8 mouse cellular contexts compared by ENCODE assay signal in the genomic region with DNA sequence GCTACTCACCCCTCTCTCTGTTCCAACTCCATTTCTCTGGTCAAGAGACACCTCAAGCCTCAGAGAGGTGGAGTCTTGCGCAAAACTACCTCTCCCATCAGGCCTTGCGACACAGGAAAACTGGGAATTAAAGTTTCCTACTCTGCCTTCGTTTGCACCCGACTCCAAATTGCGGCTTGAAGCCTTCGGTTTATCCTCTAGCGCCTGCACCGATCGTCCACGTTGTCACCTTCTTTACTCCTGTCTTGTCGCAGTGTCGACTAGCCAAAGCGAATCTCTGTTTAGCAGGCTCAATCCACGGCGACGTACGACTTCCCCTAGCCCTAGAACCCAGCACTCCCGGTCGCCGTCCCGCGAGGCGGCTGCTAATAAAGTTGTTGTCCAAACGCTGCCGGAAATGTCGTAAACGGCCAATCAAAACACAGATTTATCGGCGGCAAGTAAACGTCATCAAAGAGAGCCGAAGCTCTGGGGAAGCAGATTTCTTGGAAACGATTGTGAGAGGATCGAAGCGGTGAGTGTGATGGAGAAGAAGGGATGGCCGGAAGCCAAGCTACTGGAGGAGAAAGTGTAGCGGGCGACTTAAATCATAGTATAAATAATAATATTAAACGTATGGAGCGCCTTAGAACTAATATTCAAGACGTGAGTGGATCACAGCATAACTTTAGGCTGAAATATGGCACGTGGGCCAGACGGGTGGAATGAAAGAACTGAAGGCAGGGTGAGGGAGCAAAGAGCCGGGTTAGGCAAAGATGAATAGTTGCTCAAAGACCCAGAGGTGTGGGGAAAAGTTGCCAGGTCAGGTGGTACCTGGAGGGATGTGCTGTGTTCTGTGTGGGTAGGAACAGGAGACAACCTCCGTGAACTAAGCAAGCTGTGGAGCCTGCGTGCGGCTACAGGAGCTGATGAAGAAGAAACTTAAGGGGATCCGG. TPM values are rescaled to one million over a fixed set of nuclear protein-coding genes. Genes with fewer than 3 reads are reported as not detected.
DNase-seq lines count a peak whose midpoint lies in the region; ATAC-seq lines count a peak whose summit lies in the region.

Gene Tfpt (minus strand): TSS at position 387 of the 935 bp plus-strand sequence.
Gene Prpf31 (plus strand): TSS at position 443 of the 935 bp plus-strand sequence.

- H3K4me1 ChIP-seq in hindbrain, embryonic 15.5 days (replicated peaks): peaks cover 31% of the 10 kb centered on the region

- WGBS in hindbrain, embryonic 15.5 days: 1% methylated on average over 47 of the region's 47 CpGs

- H3K9me3 ChIP-seq in hindbrain, embryonic 15.5 days: no peaks in the 10 kb centered on the region

- peak within 1 kb of the TSS; percentile 62 for H3K4me3 ChIP-seq in hindbrain, embryonic 15.5 days

- peak; percentile 90 for ATAC-seq in hindbrain, embryonic 15.5 days (ENCODE audit: low FRiP score, low read depth)

- H3K36me3 ChIP-seq in hindbrain, embryonic 15.5 days: peaks cover 7% of the 10 kb centered on the region; the same call in 1 of the 2 replicates

- peak within 1 kb of the TSS; percentile 88 for H3K27ac ChIP-seq in hindbrain, embryonic 15.5 days (replicated peaks)

- H3K9ac ChIP-seq in hindbrain, embryonic 15.5 days: peak within 1 kb of the TSS; percentile 75

- DNase-seq in R1 (ENCODE audit: low read depth, low spot score): peak; percentile 99
- peak; percentile 93 to 97 for DNase-seq in cerebellum, postnatal 25 days
- DNase-seq in frontal cortex, postnatal 25 days (ENCODE audit: low spot score in 2 of 2): peak; percentile 92 to 94
- peak; percentile 90 for DNase-seq in left cerebral cortex, adult 11 months (ENCODE audit: low spot score)
- DNase-seq in lung, postnatal 4 days: peak; percentile 93 to 94
- DNase-seq in retina, postnatal 7 days (ENCODE audit: low read depth, low spot score): peak; percentile 94
- DNase-seq in urinary bladder, adult 2 months (ENCODE audit: low spot score): peak; percentile 89

- no peaks in the 10 kb centered on the region for H3K27me3 ChIP-seq in hindbrain, embryonic 15.5 days

- H3K4me2 ChIP-seq in hindbrain, embryonic 15.5 days: peak within 1 kb of the TSS; percentile 95

RNA-seq across cellular contexts. Expression of gene Tfpt, which starts in this region (rescaled TPM):
- 32.2 and 40.1 TPM in 2 replicates for polyA plus RNA-seq in hindbrain, embryonic 15.5 days (2015; fragmentation: Nextera tagmentation; extraction: Ambion mirVana)
- 23.2 and 25.4 TPM in 2 replicates for polyA plus RNA-seq in urinary bladder, adult 2 months (2012; rRNA removed)

RNA-seq across cellular contexts. Expression of gene Prpf31, which starts in this region (rescaled TPM):
- polyA plus RNA-seq in hindbrain, embryonic 15.5 days (2015; fragmentation: Nextera tagmentation; extraction: Ambion mirVana): 88.8 and 89.6 TPM in 2 replicates
- polyA plus RNA-seq in urinary bladder, adult 2 months (2012; rRNA removed): 43.2 and 43.7 TPM in 2 replicates

Comparison
In these comparisons a context has a peak if more than half of its experiments do, and no peak if none do; other contexts are left out.
1. Peak in every context shown above with its lines: DNase-seq, ATAC-seq, H3K4me3 ChIP-seq and H3K27ac ChIP-seq.